Mouse (Mus musculus) mature B cell (primary cell): ENCODE data around the gene Foxd4.

Experiments used
- in situ Hi-C: fragments of 300-500 bp; cut with MboI; formaldehyde crosslinking; loops from 2 replicates; pipeline ENCODE4 v1.14.3; 2019

The Foxd4 gene

DNA sequence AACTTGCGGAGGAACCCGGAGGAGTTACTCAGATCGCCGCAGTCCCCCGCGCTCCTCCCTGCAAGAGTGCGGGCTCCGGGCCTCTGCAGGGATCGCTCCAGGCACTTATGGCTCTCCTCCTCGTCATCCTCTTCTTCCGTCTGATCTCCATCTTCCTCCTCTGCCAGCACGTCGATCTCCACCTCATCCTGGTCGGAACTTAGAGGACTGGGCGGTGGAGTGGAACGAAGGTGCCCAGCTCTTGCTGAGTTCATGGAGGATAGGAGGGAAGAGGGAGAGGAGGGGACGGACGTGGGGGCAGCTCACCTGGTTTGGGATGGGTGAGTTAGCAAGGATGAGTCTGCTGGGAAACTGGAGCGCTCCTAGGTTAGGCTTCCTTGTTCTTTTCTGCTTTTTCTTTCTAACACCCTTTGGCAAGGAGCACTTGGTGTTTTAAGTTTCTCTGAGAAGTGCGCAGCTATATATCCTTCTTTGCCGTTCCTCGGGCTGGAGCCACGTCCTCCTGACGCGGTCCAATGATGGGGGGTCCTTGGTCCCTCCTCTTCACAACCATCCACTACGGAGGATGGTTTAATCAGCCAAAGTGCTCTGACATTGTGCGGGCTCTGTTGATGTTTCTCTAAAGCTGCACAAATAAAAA is at the start of gene Foxd4:
Gene Foxd4, minus strand, starts transcription at position 617 of the 640 bp plus-strand sequence.
- in situ Hi-C loops = no loop called here

DNA sequence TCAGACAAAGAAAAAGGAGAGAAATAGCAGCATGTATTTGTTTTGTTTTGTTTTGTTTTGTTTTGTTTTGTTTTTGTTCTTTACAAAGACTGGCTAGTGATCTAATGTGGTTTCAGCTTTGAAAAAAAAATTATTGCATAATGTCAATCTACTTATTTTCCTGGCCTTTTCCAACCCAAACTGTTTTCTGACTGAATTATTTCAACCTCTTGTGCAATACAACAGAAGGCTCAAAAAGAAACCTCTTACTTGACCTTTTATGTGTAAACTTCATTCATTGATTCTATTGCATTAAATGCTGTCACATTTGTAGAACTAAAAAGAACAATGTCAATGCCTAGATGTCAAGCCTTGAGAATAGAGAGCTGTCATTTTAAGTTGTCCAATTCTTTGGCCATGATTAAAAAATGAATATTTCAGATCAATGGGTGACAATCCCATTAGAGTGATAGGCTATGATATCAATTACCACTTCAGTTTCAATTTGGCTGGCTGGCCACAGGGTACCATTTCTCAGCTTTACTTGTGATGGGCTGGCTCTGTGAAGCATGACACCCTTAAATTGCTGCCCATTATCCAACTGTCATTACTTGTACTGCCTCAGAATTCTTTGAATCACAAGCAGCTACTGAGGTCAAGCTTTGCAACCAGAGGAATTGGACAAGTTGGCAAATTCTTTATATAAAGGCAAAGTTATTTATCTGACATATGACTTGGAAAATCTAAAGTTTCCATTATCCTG is 44.7 kb upstream of the Foxd4 start:
- in situ Hi-C loops = no loop called here

DNA sequence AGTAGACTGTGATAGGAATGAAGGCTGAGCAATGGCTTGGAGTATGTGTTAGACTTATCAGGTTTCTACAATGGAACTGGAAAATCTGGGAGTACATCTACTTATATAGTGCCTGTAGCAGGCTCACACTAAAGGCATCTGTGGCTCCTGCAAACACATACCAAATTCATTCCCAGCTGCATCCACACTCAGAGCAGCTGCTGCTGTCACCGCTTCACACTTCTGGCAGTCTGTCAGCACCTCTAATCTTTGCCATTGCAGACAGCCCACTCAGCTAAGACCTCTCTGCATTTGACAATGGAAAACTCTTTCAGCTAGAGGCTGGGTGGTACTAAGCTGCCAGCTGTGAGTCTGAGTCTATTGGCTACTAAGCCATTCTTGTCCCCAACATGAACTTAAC is 36.1 kb upstream of the Foxd4 start:
- in situ Hi-C loops = no loop called here

DNA sequence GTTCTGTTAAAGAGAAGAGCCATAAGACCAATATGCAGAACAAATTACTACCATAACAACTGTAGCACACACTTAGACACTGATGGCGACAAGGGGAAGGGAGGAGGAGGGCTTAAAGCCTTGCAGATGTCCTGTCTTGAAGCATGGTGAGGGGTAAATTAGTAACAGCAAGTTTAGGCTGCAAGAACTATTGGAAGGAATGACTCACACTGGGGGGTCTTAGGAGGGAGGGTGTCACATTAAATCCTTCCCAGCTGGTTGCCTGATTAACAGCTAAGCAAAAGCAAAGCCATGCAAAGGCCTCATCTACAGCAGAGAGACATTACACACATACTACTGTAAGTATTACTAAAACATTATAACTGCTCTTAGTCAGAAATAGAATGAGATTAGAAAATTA is 28.0 kb upstream of the Foxd4 start:
- in situ Hi-C loops = no loop called here

DNA sequence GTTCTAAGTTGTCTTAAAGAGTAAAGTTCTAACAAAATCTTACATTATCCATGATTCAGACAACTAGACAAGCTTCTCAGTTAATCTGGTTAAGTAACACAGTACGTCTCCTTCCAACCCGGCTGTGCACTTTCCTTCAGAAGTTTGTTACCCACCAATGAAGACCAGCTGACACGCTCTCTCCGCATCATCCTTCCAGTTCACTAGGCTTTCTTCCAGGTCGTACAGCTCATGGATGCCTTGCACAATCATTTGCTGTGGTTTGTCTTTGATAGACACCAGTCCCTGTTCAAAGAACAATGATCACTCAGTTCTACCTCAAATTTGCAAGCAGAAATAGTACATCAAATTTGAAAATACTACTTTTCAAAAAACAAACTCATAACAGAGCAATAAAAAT is 19.9 kb upstream of the Foxd4 start:
- in situ Hi-C loops = no loop called here

DNA sequence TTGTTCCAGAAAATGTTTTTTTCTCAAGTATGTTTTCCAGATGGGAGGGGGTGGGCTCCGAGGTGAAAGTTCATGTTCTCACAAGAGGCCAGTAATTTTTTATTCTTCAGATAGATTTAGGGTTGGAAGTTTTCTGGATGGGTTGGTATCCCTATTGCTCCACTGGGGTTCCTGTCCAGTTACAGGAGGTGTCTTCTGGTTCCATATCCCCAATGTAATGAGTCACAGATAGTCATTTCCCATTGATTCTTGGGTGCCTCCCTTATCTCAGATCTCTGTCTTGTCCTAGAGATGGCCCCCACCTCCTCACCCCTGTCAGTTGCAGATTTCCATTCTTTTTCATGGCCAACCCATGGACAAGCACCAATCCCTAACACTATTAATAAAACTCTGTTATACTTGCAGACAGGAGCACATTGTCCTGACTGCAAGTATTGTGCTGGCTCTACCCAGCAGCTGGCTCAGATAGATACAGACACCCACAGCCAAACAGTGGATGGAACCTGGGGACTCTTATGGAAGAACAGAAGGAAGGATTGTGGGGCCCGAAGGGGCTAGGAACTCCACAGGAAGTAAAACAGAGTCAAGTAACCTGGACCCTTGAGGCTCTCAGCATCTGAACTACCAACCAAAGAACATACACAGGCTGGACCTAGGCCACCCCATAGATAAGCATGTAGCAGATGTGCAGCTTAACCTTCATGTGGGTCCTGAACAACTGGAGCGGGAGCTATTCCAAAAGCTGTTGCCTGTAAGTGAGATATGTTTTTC is 7.6 kb upstream of the Foxd4 start:
- in situ Hi-C loops = no loop called here

DNA sequence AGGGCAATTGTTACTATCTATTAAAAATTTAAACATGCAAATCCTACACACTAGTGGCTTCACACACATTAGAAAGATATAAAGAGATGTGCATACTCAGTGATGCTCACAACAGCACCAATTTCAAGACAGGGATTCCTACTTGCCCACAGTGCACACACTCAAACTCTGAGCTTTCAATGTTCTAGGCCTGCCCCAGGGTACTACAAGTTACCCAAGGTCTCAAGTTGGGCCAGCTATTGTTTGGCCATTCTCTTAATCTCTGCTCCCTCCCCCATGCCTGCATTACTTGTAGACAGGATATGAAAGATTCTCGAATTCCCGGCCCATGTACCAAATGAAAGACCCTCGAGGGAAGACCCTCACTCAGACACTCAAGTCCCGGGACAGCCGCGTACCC is 6.7 kb upstream of the Foxd4 start:
- in situ Hi-C loops = no loop called here

DNA sequence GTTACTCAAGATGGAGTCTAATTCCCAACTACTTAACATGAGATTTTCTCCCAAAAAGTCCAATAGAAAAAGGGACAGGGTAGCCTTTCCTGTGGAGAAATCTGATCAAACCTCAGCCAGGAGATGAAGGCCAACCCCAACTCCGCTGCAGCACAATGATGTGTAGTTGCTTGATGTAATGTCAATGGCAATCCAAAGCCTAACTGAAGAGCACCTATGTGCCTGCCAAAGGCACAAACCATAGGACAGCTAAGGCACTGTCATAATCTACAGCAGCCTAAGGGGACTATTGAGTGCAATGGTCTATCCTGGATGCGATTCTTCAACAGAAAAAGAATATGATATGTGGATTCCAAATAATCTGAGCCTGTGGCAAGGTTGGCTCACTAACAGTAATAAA is 1.8 kb upstream of the Foxd4 start:
- in situ Hi-C loops = no loop called here

DNA sequence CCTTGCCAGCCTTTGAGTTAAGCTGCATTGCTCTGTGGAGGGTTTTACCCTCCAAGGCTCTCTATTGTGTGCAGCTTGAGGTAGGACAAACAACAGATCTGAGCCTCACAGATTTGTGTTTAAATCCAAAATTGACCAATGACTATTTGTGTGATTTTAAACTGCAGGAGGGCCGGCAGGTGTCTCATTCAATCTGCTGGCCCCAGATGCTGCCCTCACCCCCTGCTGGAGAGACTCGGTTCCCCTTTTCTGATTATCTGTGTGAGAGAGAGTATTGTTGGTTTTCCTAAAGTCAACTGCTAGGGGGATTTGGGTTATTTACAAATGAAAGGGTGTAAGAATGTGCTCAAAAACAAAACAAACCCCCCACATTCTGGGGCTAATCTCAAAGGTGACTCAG is 1.3 kb upstream of the Foxd4 start:
- in situ Hi-C loops = no loop called here

DNA sequence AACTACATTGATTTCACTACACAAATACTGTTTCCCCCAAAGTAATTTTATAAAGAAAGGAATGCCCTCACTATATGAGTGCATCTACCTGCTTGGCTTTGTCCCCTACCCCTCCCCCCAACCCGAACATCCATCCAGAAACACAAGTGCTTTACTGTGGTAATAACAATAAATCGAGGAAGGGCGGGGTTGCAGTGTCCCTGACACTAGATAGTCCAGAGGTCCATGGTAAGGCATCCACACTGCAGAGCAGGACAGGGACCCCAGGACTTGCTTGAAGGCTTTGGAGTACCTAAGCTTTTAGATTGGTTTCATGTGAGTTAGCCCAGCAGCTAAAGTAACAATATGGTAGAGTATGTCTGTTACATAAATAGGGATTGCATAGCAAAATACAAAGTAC is 669 bp upstream of the Foxd4 start:
- in situ Hi-C loops = no loop called here

DNA sequence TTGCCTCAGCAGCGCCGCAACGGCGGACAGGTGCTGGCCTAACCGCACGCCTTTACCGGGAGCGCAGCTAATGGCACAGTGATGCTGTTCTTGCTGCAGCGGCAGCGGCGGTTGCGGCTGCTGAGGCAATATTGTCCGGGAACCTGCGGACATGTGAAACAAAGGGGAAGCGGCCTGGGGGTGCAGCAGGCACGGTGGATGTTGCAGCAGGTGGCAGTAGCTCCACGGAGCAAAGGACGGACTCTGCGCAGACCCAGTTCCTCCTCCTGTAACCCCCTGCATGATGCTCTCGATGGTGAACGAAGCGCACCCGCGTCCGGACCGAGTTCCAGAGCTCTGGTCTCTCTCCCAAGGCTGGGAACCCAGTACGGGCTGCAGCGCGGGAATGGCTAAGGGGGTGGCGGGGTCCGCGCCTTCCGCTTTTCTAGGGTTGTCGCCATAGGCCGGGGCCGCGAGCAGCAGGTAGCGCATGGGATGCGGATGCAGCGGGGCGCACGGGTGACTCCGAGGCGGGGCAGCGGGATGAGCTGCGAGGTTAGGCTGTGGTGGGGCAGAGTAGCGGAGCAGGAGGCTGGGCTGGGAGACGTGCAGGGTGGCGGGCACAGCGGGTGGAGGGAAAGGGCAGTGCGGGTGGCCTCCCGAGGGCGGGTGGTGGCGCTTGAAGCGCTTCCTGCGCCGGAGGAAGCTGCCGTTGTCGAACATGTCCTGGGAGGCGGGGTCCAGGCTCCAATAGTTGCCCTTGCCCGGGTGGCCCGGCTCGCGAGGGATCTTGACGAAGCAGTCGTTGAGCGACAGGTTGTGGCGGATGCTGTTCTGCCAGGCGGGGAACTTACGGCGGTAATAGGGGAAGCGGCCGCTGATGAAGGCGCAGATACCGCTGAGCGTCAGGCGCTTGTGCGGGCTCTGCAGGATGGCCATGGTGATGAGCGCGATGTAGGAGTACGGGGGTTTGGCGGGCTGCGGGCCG is 1.1 kb downstream of the Foxd4 start:
- in situ Hi-C loops = no loop called here

DNA sequence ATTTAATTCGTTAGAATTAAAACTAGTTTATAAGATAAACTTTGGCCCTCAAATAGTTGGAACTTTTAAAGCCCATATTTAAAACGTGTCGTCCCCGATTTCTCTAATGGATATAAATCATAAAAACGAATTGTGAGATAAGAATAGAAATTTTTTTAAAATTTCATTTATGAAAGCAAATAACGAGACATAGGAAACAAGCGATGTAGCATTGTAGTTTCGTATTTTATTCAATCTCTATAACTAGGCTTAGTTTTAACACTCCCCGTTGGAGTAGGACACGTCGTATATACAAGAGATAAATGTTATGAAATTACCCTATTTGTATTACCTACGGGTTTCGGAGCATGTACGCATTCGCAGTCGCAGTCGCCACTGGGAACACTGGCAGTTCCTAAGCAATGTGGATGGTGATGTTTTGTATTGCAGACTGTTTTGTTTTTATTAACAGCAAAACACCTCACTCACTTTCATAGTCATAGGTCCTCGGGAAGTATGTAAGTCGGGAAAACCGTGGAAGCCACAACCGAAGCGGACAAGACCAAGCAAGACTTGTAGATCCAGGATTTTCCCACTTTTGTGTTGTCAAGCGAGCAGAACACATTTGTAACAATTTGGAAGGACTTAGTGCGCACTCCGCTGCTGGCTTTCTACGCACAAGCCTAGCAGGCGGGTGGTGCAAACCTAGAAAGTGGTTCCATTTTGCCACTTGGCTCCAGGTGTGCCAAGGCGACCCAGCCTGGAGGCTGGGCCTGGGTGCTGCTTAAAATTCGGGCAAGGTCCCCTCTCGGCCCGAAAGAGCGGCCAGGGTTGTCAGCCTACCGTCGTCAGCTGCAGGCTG is 2.0 kb downstream of the Foxd4 start:
- in situ Hi-C loops = no loop called here

DNA sequence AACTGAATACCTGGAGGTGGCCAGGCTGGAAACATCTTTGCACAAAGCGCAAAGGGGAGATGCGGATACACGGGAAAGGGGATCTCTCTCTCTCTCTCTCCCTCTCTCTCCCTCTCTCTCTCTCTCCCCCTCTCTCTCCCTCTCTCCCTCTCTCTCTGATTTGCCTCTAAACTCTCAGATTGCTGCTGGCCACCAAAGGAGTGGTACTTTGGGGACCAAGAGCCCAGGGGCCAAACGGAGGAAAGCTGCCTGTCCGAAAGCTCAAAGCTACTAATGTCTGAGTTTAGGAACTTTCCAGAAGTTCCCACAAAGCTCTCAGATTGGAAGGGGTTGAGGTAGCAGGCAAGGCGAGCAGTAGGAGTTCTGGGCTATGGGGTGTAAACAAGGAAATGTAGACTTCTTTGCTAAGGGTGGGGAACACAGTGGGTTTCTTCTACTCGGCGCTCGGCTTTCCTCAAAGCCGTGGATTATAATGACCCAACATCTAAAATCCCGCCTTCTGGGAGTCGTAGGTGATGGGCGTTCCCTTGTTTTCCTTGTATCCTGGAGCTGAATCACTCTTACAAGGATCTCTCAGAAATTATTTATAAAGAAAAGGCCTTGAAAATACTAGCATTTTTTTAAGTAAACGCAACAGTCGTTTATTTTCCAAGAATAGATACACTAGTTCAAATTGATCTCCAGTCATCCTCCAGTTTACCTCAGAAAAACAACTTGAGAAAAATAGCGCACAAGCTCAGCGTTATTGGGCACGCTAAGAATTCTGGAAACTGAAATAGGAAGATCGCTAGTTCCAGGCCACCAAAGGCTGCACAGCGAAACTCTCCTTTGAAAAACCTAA is 2.9 kb downstream of the Foxd4 start:
- in situ Hi-C loops = no loop called here

DNA sequence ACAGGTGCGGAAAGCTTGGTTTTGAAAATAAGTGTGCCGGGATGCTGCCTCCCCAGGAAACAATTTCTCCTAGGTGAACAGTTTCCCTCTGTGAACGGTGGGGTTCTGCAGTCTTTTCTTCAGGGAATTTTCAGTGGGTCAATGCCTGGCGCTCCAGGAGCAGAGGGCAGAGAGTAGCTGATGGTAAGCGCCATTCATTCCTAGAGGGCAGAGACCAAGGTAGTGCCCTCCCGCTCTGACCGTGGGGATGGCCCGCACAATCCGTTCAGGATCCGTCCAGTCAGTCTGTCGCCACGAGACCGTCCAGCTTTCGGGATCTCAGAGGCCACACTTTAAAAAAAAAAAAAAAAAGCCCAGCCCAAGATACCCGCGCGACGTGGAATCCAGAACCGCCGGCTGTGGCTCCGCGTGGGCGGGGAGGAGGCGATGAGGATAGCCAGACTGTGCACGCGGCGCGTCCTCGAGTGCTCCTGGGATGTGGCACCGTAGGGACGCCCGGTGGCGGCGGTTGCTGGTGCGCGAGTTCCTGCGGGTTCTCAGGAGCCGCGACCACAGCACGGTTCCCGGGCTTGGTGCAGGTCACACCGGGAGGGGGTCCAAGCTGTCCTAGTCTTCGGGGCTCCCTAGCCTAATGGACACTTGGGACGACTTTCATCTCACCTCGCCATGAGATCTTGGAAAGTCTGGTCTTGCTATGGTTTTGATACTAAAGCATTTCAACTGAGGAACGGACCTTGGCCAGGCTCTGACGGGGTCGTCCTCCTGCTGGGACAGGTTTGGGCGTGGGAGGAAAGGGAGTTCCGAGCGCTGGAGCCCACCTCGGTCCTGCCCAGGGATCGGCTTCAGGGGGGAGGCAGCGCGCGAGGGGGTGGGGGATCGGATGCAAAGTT is 3.7 kb downstream of the Foxd4 start:
- in situ Hi-C loops = no loop called here

DNA sequence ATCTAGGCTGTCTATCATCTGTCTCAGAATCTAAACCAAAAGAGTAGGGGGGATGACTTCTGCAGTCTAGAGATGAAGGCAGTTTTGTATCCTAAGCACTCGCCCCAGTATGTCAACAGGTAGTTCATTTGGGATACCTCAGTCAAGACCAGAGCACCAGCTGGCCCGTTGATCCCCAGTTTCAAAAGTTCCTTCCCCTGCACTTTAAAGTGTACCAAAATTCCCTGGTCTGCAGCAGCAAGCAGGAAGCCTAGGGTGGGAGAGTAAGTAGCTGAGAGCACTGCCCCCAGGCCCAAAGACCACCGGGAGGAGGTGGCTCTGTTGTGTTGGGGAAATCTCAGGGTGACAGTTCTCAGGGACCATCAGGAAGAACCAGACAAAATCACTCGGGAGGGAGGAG is 4.5 kb downstream of the Foxd4 start:
- in situ Hi-C loops = no loop called here

DNA sequence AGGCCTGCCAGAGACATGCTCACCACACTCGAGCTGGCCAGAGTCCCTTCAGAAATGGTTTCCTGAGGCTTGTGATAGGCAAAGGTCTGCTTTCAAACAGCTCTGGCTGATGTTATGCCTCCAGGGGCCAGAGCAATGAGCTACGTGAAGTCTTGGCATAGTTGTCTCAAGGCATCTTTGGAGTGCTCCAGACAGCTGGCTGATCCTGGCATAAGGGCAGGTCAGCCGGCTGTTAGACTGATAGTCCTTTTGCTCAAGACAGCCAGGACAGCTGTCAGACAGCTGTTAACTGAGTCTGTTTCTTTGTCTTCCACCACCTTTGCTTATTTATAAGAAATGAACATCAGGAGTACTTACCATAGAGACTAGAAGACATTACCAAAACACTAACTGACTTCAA is 14.1 kb downstream of the Foxd4 start:
- in situ Hi-C loops = no loop called here

DNA sequence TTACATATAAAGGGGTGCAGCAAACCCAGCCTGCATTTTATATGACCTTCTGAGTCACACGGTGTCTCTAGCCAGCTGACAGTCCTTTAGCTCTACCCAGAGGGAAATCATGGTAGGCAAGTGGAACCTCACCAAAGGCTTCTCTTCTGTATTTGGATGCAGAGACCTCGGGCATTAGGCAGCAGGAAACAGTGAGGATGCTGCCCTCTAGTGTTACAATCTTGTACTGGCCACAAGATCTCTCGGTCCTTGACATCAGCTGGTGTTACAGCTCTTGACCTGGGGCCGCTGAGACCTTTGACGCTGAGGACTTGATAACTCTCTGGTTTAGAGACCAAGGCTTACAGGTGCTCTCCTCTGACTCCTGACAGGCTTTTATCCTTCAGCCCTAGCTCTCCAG is 15.5 kb downstream of the Foxd4 start:
- in situ Hi-C loops = no loop called here

DNA sequence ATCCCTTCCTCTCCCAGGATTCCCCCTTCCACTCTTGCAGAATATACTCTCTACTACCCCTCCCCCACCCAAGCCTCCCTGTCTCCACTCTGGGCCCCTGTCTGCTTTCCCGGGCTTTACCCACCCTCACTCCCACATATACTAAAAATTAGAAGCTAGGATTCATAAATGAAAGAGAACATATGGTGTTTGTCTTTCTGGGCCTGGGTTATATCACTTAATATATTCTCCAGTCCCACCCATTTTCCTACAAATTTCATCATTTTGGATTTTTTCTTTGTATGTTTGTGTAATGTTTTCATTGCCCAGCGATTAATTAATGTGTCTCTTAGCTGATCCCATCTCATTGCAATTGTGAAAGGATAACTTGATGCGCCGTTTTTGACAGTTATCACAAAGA is 19.8 kb downstream of the Foxd4 start:
- in situ Hi-C loops = no loop called here
